Mouse (Mus musculus) gastrocnemius, adult 8-10 months (tissue): ENCODE measurements around the gene Kcnh8. TPM values are rescaled to one million over a fixed set of nuclear protein-coding genes. Genes with fewer than 3 reads are reported as not detected.

ENCODE experiments used
- DNase-seq, 2 experiments: peaks; one replicate each; pipeline ENCODE4 v3.0.0; 2022; ENCODE audit warnings: low spot score in 2 of 2
- total RNA-seq, 4 experiments: library from RNA; stranded (reverse); gene quantifications; 2 replicates each; pipeline ENCODE4 v1.2.4; 2022

Kcnh8 gene
- total RNA-seq: under 1 TPM in 1 of 4 experiments, not detected in 3; 0.07 TPM

DNA sequence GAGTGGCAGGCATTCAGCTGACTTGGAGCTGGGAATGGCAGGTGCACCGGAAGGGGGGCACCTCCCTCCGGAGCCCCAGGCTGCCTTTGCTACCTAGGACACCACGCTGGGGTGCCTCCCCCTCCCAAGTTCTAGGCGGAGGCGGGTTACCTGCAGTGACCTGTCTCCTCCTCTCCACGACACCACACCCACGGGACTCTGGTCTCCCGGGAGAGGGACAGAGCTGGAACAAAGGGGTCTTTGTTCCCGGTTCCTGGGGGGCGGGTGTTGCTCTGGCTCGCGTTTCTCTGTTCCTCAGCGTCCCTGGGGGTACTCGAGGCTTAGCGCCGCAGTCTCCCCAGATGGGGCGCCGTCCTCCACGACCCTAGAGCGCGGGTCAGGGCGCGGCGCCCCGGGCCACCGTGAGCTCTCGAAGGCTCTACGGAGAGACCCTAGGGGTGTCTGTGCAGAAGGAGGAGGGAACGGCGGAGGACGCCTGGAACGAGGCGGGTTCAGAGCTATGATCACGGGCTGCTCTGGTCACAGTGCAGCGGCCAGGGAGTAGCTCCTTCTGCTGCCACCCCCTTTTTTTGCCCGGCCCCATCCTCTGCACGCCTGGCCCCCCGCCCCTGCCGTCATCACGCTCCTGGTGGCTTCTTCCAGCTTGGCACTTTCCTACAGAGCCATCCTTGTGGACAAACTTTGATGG is at the start of gene Kcnh8:
Gene Kcnh8, plus strand, starts transcription at position 617 of the 688 bp plus-strand sequence.
- no peak for DNase-seq

- DNase-seq: no peak
Measured at GRCm38 (mm10) chr17:52559961-52560720, 42.4 kb upstream of the Kcnh8 start.

DNA sequence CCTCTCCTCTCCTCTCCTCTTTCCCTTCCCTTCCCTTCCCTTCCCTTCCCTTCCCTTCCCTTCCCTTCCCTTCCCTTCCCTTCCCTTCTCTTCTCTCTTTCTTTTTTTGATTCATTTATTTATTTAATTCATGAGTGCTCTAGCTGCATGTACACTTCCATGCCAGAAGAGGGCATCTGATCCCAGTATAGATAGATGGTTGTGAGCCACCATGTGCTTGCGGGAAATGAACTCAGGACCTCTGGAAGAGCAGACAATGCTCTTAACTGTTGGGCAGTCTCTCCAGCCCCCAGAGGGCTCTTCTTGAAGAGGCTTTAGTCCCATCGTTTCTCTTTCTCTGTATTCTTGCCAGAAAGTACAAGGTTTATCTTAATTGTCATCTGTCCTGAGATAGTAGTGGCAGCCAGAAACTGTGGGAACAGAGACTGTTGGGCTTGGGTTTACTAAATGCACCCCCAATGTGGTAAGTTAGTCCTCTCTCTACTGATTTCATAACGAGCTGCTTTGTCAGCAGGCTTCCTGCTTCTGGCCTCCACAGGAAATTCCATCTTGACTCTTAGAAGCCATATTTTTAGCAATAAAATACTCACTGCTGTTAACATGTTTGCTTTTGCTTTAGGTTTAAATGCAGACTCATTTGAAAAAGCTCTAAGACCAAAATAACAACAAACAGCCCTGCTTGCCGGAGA is 36.9 kb upstream of the Kcnh8 start:
- no peak for DNase-seq

- DNase-seq: no peak
Measured at GRCm38 (mm10) chr17:52569584-52570270, 32.8 kb upstream of the Kcnh8 start.

DNA sequence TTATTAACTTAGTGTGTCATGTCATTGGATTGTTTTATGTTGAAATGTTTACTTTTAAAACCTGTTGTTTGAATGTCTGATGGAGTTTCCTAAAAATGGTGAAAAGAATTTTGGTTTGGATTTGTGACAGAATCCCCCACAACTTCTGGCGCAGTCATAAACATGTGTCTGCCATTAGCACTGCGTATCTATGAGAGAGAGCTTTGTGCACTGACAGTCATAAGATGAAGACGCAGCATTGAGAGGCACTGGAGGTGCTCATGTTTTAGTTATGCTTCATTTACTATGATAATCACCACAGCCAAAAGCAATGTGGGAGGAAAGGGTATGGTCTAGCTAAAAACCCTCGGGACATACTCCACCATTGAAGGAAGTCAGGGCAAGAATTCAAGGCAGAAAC is 30.3 kb upstream of the Kcnh8 start:
- DNase-seq: no peak

GRCm38 (mm10) chr17:52591503-52592194 is 10.9 kb upstream of the Kcnh8 start:
- no peak for DNase-seq

GRCm38 (mm10) chr17:52599141-52599540 is 3.4 kb upstream of the Kcnh8 start:
- DNase-seq: no peak

- DNase-seq: no peak
Measured at GRCm38 (mm10) chr17:52600882-52601371, 1.6 kb upstream of the Kcnh8 start.

DNA sequence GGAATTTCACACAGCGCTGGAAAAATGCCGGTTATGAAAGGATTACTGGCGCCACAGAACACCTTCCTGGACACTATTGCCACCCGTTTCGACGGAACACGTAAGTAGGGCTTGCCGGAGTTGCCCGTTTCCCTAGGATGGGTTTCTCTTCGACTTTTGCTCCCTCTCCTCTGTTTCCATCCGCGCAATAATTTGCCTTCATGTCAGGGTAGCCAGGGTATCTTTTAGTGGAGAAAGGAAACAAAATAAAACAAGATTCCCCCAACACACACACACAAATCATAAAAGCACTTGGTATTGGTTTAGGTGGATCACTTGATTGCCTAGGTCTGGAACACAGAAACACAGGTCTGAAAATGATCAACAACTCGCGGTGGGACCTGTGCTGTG is 267 bp downstream of the Kcnh8 start:
- DNase-seq: no peak

- no peak for DNase-seq
Measured at GRCm38 (mm10) chr17:52603411-52603810, 902 bp downstream of the Kcnh8 start.

DNA sequence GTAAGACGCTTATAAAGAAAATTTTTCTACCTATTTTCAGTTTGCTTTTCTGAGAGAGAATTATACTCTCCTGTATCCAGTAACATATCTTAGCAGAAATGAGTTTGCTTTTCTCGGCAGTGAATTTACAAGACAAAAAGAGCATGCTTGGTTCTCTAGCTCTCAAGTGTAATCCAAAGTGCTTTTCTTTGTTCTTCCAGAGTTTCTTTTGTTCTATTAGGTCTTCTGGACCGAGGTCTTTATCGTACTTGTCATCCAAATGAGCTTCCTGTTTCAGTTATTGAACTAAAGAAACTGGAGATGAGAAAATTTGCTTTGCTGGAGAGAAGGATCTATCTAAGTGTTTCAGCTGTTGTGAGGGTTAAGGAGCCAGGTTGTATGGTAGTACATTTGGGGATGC is 8.9 kb downstream of the Kcnh8 start:
- no peak for DNase-seq

GRCm38 (mm10) chr17:52649186-52649585 is 46.7 kb downstream of the Kcnh8 start:
- no peak for DNase-seq

- no peak for DNase-seq
Measured at GRCm38 (mm10) chr17:52691988-52692387, 89.5 kb downstream of the Kcnh8 start.

GRCm38 (mm10) chr17:52701944-52702343 is 99.4 kb downstream of the Kcnh8 start:
- DNase-seq: no peak

DNA sequence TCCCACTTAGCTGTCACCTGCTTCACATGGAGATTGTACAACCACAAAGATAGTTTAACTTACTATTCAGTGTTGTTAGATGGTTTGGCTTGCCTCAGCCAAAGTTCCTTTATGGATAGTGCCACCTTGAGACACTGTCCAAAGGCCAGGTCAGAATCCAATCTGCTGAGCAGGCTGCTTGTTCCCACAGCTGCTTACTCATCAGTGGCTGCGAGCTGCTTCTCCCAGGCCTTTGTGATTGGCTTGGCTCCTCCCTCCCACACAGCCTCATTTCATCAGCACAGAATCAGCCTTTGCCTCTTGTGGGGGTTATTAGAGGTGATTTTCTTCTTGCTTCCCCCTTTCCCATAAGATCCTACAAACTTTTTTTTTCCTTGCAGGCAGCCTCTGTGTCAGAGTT is 109.8 kb downstream of the Kcnh8 start:
- no peak for DNase-seq

DNA sequence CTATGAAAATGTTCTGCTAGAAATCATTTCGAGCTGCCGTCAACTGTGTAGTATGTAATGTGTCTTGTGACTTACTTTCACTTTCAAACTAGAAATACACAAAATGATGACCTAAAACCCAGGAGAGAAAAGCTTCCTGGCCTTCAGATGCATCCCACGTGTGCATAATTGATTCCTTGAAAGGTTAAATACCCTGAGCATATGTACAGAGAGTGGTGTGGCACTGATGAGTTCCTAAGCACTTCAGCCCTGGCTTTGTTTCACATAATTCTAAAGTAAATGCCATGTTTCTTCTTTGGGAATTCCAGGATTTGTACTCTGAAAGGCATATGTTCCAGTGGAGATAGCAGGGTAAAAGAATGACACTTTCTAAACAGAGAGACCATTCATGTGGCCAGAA is 119.7 kb downstream of the Kcnh8 start:
- no peak for DNase-seq

- DNase-seq: no peak
Measured at GRCm38 (mm10) chr17:52728806-52729205, 126.3 kb downstream of the Kcnh8 start.

DNA sequence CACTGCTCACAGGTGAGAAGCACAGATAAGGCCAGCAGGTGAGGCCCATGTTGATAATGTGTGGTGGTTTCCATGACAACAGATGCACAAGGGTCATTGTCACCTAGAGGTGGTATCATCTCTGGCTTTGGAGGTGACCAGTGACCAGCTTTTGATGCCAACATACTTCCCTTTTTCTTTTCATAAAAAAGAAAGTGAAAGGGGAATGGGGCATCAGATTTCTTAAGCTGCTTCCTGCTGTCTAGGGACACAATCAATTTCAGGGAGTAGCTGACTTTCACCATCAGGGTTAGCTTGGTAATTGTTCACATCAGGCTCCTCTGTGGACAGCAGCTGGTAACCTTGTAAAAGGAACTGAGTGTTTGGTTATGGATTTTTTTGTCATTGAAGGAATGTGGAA is 135.9 kb downstream of the Kcnh8 start:
- no peak for DNase-seq

DNA sequence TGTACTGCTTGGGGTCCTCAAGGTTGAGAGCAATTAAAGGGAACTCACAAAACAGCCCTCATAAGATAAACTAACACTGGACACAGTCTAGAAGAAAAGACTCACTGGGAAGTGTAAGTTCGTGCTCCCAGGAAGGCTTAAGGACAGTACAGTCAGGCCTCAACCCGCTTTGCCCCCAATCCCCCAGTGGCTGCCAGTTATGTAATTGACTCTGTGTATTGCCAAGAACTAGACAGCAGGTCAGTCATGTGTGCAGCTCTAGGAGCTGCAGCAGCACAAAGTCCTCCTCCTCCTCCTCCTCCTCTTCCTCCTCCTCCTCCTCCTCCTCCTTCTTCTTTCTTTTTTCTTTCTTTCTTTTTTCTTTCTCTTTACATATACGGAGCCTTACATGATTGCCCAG is 185.6 kb downstream of the Kcnh8 start:
- DNase-seq: no peak

DNA sequence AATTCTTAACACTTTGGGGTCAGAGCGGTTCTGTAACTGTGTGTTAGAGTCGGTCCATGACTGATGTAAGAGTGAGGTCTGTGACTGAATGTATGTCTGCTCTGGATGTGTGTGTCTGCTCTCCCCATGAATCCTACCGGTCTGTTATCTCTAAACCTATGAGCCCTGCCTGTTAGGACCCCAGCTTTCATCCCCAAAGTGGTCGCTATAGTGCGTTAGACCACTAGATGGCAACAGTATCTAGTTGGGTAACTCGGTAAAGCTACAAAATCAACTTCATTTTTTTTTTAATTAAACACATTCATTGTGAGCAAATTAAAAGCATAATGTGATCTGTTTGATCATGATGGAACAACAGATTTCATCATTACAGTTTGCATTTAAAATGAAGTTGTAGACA is 202.0 kb downstream of the Kcnh8 start:
- no peak for DNase-seq

DNA sequence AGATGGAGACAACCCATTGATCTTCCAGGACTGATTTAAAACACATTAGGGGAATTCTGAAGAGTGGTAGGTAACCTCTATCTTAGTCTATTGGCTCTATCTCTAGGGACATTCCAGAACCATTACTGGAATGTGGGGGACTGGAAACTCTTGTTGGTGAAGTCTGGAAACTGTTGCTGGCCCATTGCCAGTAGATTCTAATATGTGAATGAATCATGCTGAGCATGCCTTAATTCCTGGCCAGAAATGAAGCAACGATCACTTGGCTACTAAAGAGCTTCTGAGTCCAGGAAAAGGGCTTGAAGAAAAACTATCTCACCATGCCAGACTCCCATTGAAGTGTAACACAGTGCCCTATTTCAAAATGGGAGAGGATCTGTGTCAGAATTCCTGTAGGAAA is 208.3 kb downstream of the Kcnh8 start:
- no peak for DNase-seq
